Mouse (Mus musculus): Measurements from ENCODE around the gene Setd1a.
"Not testable (repeated sequence)": the region's sequence is repeated elsewhere in the genome, so short reads cannot be mapped to it uniquely, and the experiment has no call there.

Gene Setd1a

DNA sequence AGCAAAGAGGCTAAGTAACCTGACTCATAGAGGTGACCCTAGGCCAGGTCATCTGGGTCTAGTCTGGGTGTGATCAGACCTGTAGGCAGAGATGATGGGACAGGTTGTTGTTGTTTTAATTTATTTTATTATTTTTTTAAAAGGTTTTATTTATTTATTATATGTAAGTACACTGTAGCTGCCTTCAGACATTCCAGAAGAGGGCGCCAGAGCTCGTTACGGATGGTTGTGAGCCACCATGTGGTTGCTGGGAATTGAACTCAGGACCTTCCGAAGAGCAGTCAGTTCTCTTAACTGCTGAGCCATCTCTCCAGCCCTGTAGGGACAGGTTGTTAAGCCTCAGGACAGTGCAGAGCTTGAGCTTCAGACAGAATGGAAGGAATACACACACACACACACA, 61.4 kb downstream of the Setd1a start:
- DNase-seq (ENCODE audit: low spot score in 2 of 2) = not testable (repeated sequence)

DNA sequence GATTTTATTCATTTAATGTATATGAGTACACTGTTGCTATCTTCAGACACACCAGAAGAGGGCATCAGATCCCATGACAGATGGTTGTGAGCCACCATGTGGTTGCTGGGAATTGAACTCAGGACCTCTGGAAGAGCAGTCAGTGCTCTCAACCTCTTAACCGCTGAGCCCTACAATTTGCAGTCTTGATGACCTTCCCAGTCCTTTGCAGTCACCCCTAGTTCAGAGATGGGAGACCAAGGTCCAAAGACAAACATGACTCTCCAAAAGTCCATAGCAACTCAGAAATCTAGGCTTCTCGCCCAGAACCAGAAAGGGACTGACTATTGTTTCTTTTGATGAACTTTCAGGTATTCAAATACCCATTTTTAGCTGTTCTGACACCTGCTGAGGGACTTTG, 63.6 kb downstream of the Setd1a start:
- not testable (repeated sequence) for DNase-seq (ENCODE audit: low spot score in 2 of 2)

DNA sequence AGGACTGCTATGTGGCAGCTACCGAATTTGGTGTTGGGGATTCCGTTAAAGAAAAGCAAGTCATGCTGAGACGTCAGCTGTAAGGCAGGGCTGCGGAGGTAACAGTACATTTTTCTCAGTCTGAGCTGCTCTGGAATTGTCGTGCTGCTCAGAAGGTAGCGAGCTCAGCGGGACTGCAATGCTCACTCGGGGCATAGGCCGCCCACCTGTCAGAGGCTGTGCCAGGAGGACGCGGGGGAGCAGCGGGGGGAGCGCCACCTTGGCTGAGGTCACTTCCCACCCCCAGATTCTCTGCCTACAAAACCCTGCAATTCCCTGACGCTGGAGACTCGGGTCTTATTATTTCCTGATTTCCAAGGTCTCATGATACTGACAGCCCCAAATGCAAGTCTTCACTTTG, 64.4 kb downstream of the Setd1a start:
- DNase-seq (ENCODE audit: low spot score in 2 of 2) = peak; percentile 76 to 83

DNA sequence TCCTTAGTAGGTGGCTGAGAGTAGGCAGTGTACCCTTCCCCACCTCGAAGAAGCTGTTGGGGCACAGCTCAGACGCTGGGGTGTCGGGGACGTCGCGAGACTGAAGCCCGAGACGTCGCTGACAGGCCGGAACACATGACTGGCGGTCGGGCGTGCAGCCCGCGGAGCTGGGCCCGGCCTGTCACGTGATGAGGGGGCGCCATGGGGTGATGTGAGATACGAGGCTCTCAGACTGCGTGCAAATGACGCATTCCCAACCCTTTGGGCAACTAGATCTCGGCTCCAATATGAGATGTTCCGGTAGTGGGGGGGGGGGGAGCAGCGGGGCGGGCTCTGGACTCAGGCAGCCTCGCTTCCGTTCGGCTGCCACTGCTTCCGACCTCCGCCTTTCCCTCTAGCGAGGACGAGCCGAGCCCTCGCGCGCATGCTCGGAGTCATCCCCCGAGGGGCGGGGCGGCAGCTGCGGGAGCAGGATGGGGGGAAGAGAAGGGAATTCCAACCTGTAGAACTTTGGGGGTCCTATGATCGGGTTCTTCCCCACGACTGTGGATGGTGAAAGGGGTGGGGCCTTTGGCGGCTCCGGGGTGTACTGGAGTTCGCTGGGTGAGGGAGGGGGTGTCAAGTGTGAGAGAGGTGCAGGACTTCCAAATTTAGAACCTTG, 65.0 kb downstream of the Setd1a start:
- DNase-seq (ENCODE audit: low spot score in 2 of 2) = peak; percentile 96

DNA sequence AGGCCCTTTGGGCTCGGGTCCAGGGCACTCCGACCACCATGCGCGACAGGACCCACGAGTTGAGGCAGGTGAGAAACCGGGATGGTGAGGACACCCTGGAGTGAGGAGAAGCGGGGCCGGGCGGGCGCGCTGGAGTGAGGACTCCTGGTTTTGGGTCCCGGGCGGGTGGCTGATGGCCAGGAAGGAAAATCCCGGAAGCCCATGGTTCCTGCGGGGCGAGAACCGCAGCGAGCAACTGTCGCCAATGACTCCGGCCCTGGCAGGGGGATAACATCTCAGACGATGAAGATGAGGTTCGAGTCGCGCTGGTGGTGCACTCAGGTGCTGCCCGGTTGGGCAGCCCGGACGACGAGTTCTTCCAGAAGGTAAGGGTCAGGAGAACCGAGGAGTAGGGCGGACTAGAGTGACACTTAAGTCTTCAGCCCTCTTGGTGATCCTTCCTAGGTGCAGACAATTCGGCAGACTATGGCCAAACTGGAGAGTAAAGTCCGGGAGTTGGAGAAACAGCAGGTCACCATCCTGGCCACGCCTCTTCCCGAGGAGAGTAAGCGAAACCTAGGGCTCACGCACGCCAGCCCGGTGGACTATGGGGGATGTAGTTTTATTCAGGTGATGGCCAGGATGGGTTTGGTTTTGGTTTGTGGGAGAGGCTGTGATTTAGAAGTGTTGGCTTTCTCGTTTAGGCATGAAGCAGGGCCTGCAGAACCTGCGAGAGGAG, 65.7 kb downstream of the Setd1a start:
- DNase-seq (ENCODE audit: low spot score in 2 of 2) = peak; percentile 84

Data from right cerebral cortex, adult 2 months (tissue).